Mouse (Mus musculus) stomach, postnatal 0 days (tissue): ENCODE measurements around the gene Gm10944.

ENCODE experiments used
- CTCF ChIP-seq: IDR thresholded peaks from 2 replicates; pipeline ENCODE4 v1.5.1; 2016; ENCODE audit warnings: antibody characterized with exemption, low read depth, mild to moderate bottlenecking, moderate library complexity
- EP300 ChIP-seq: optimal IDR thresholded peaks from 2 replicates; pipeline ENCODE3; 2016; ENCODE audit warnings: antibody characterized with exemption

DNA sequence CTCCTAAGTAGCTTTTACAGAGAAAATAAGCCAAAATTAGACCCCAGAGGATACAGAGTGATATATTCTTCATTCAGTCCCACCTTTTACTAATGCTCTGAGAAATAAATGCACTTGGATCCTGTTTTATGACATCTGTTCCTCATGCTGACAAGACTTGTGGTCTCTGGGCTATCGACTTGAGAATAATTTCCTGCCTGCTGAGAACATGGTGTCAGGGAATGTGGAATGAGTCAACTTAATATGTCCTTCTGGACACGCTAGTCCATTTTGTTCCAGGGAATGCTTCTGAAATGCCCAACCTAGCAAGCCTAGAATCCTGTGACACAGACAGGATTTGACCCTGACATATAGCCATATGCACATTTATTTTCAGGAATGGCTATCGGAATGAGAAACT, 22.0 kb upstream of the Gm10944 start:
- no peak for TF ChIP-seq EP300
- TF ChIP-seq CTCF, result no peak
